Mouse (Mus musculus): Measurements from ENCODE around the gene Axl. TPM values are rescaled to one million over a fixed set of nuclear protein-coding genes. Genes with fewer than 3 reads are reported as not detected.

Axl gene
- polyA plus RNA-seq, 1 experiment from 2014 or later, result 34.2 TPM

DNA sequence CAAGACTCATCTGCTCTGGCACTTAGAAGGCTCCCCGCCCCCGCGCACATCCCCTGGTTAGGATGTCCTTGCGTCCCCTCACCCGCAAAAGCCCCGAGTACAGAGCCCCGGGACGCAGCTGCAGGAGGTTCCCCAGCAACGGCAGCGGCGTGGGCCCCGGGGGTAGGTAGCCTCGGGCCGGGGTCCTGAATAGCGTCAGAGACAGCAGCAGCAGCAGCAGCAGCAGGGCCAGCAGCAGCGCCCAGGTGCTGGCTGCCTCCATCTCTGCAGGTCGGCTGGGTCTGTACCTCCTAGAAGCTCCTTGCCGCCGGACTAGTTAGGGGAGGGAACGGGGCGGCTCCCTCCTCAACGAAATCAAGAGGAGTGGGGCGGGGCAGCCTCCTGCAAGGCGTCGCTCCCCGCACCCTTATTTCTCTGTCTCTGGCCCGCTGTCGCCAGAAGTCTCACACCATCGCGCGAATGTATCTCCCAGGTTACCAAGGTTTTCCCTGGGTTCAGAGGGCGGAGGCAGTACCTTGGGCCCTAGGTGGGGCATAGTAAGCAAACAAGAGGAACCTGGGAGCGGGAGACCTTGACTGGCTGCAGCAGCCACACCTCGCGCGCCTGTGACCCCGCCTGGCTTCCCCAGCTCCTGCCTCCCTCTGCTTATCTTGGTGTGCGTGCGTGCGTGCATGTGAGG, 27.9 kb upstream of the Axl start, which contains the start of gene Cyp2s1:
Gene Cyp2s1, minus strand, starts transcription at position 673 of the 679 bp plus-strand sequence.
- Histone ChIP-seq H3K27ac (ENCODE audit: low read depth, low read length) (no peak within 1 kb of the TSS), H3K9ac (ENCODE audit: low read depth, low read length) (peak within 1 kb of the TSS; percentile 16; the same call in 1 of the 2 replicates)

DNA sequence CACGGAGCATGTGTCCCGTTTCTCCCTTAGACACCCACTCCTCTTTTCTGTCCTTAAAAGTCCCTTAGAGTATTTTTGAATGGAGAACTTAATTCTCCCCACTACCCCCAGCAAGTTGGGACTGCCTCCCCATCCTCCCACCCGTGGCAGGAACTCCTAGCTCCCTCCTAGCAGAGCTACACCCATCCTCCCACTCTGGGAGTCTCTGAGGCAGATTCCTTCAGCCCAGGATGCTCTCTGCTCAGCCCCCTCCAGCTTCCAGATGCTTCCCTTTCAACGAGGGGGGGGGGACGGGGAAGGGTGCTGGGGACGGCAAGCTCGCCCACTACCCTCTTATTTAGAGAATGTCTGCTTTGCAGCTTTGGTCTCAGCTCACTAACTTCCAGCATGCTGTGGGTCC, 27.1 kb upstream of the Axl start:
- peak overlapping the region; percentile 84 for H3K4me2 ChIP-seq
- no peaks in the 10 kb centered on the region for H3K36me3 ChIP-seq (ENCODE audit: control insufficient read depth, insufficient read depth, low read length)
- no peaks in the 10 kb centered on the region for H3K9me3 ChIP-seq (ENCODE audit: control insufficient read depth, low read length)
- H3K4me3 ChIP-seq (ENCODE audit: low read depth, low read length), result no peak overlapping the region
- no peak overlapping the region for H3K9ac ChIP-seq (ENCODE audit: low read depth, low read length)
- ATAC-seq (replicated peaks; ENCODE audit: low FRiP score), result no peak
- peaks cover 7% of the 10 kb centered on the region for H3K4me1 ChIP-seq (replicated peaks; ENCODE audit: control insufficient read depth, insufficient read depth, low read length)
- no peak for DNase-seq (ENCODE audit: low spot score)
- no peak overlapping the region for H3K27ac ChIP-seq (ENCODE audit: low read depth, low read length)
- H3K27me3 ChIP-seq (replicated peaks; ENCODE audit: control insufficient read depth, insufficient read depth, low read length), result peaks cover 30% of the 10 kb centered on the region
- WGBS, result 13% methylated on average over 7 of the region's 7 CpGs

More for the DNA sequence above, 27.9 kb upstream of the Axl start, which contains the start of gene Cyp2s1:
- DNase-seq (ENCODE audit: low spot score) (peak; percentile 57), ATAC-seq (replicated peaks; ENCODE audit: low FRiP score) (peak; percentile 70)
- peaks cover 30% of the 10 kb centered on the region for H3K27me3 ChIP-seq (replicated peaks; ENCODE audit: control insufficient read depth, insufficient read depth, low read length)
- no peaks in the 10 kb centered on the region for H3K9me3 ChIP-seq (ENCODE audit: control insufficient read depth, low read length)
- peaks cover 7% of the 10 kb centered on the region for H3K4me1 ChIP-seq (replicated peaks; ENCODE audit: control insufficient read depth, insufficient read depth, low read length)
- H3K4me3 ChIP-seq (ENCODE audit: low read depth, low read length), result peak within 1 kb of the TSS; percentile 38
- peak within 1 kb of the TSS; percentile 84 for H3K4me2 ChIP-seq
- no peaks in the 10 kb centered on the region for H3K36me3 ChIP-seq (ENCODE audit: control insufficient read depth, insufficient read depth, low read length)
- WGBS, result 1% methylated on average over 40 of the region's 40 CpGs

DNA sequence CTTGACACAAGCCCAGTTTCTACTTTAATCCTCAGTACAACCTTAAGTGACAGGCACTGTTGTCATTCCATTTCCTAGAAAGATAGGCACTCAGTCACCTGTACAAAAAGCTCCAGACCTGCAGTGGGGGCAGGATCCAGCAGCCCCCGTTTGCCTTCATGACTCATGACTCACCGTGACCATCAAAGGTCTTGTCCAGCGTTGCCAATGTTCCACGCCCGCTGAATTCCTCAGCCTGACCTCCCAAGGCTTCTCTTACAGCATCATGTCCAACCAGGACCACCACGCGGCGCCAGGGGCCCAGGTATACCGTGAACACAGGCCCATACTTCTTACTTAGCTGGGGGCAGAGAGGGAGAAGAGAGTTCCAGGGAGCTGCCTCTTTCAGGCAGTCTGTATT, 26.2 kb upstream of the Axl start:
- WGBS, result 72% methylated on average over 9 of the region's 9 CpGs
- no peak overlapping the region for H3K4me3 ChIP-seq (ENCODE audit: low read depth, low read length)
- no peak overlapping the region for H3K9ac ChIP-seq (ENCODE audit: low read depth, low read length)
- H3K9me3 ChIP-seq (ENCODE audit: control insufficient read depth, low read length), result no peaks in the 10 kb centered on the region
- DNase-seq (ENCODE audit: low spot score) (no peak), ATAC-seq (replicated peaks; ENCODE audit: low FRiP score) (no peak)
- no peaks in the 10 kb centered on the region for H3K36me3 ChIP-seq (ENCODE audit: control insufficient read depth, insufficient read depth, low read length)
- H3K27ac ChIP-seq (ENCODE audit: low read depth, low read length), result no peak overlapping the region
- H3K27me3 ChIP-seq (replicated peaks; ENCODE audit: control insufficient read depth, insufficient read depth, low read length), result peaks cover 30% of the 10 kb centered on the region
- no peak overlapping the region for H3K4me2 ChIP-seq
- H3K4me1 ChIP-seq (replicated peaks; ENCODE audit: control insufficient read depth, insufficient read depth, low read length), result peaks cover 7% of the 10 kb centered on the region

DNA sequence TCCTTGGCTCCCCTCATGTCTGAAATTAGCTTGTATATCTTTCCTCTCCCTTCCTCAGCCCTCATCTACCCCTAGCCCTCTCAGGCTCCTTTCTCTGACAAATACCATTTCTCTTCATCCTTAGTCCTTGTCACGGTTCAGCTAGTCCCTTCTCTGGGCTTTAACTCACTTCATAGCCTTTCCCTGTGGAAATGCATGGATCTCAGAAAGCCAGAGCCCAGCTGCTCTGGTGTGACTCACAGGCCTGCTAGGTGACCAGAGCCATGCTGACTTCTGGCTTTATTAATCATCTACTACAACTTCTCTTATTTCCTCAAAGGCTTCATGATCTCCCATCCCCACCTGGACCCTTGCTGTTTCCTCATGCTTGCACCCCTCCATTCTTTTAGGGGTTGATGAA, 23.7 kb upstream of the Axl start:
- WGBS, result 50% methylated on average over 1 of the region's 1 CpGs
- DNase-seq (ENCODE audit: low spot score) (no peak), ATAC-seq (replicated peaks; ENCODE audit: low FRiP score) (no peak)
- Histone ChIP-seq H3K9me3 (ENCODE audit: control insufficient read depth, low read length) (no peaks in the 10 kb centered on the region), H3K27ac (ENCODE audit: low read depth, low read length) (no peak overlapping the region), H3K4me2 (no peak overlapping the region), H3K4me1 (replicated peaks; ENCODE audit: control insufficient read depth, insufficient read depth, low read length) (peaks cover 7% of the 10 kb centered on the region), H3K4me3 (ENCODE audit: low read depth, low read length) (no peak overlapping the region), H3K27me3 (replicated peaks; ENCODE audit: control insufficient read depth, insufficient read depth, low read length) (peaks cover 30% of the 10 kb centered on the region), H3K36me3 (ENCODE audit: control insufficient read depth, insufficient read depth, low read length) (no peaks in the 10 kb centered on the region), H3K9ac (ENCODE audit: low read depth, low read length) (no peak overlapping the region)

DNA sequence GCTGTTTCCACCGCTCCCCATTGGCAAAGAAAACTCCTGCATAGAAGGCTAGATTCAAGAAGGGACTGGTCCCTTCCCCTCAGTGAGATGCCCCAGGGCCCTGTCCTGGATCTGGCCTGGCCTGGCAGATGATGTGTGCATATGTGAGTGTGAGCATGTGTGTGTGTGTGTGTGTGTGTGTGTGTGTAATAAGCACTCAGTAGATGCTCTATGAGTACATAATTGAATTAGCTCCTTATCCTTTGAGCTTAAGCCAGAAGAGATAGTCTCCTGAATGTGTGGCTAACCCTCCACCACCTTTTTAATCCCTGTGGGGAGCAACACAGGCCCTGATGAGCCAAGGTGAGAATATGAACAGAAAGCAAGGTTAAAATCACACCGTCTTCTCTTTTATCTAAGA, 23.2 kb upstream of the Axl start:
- Histone ChIP-seq H3K36me3 (ENCODE audit: control insufficient read depth, insufficient read depth, low read length) (no peaks in the 10 kb centered on the region), H3K4me3 (ENCODE audit: low read depth, low read length) (no peak overlapping the region), H3K9me3 (ENCODE audit: control insufficient read depth, low read length) (no peaks in the 10 kb centered on the region), H3K4me2 (no peak overlapping the region), H3K9ac (ENCODE audit: low read depth, low read length) (no peak overlapping the region), H3K27me3 (replicated peaks; ENCODE audit: control insufficient read depth, insufficient read depth, low read length) (peaks cover 27% of the 10 kb centered on the region), H3K4me1 (replicated peaks; ENCODE audit: control insufficient read depth, insufficient read depth, low read length) (peaks cover 7% of the 10 kb centered on the region), H3K27ac (ENCODE audit: low read depth, low read length) (no peak overlapping the region)
- ATAC-seq (replicated peaks; ENCODE audit: low FRiP score), result no peak
- WGBS, result 76% methylated on average over 2 of the region's 2 CpGs
- DNase-seq (ENCODE audit: low spot score), result no peak

- DNase-seq (ENCODE audit: low spot score), result peak; percentile 75
- Histone ChIP-seq H3K36me3 (ENCODE audit: control insufficient read depth, insufficient read depth, low read length) (no peaks in the 10 kb centered on the region), H3K9ac (ENCODE audit: low read depth, low read length) (0 out of 2 replicates have a peak overlapping the region, but pooled peaks have one; percentile 25), H3K27me3 (replicated peaks; ENCODE audit: control insufficient read depth, insufficient read depth, low read length) (no peaks in the 10 kb centered on the region), H3K27ac (ENCODE audit: low read depth, low read length) (no peak overlapping the region), H3K4me3 (ENCODE audit: low read depth, low read length) (no peak overlapping the region), H3K4me1 (replicated peaks; ENCODE audit: control insufficient read depth, insufficient read depth, low read length) (peaks cover 9% of the 10 kb centered on the region), H3K4me2 (0 out of 2 replicates have a peak overlapping the region, but pooled peaks have one; percentile 29), H3K9me3 (ENCODE audit: control insufficient read depth, low read length) (no peaks in the 10 kb centered on the region)
- ATAC-seq (replicated peaks; ENCODE audit: low FRiP score), result peak; percentile 18; the same call in 1 of the 2 replicates
- WGBS, result 32% methylated on average over 21 of the region's 21 CpGs
Measured at GRCm38 (mm10) chr7:25805631-25806343, 17.3 kb upstream of the Axl start.

- no peak overlapping the region for H3K9ac ChIP-seq (ENCODE audit: low read depth, low read length)
- 59% methylated on average over 4 of the region's 4 CpGs for WGBS
Measured at GRCm38 (mm10) chr7:25804792-25805191, 16.3 kb upstream of the Axl start.

DNA sequence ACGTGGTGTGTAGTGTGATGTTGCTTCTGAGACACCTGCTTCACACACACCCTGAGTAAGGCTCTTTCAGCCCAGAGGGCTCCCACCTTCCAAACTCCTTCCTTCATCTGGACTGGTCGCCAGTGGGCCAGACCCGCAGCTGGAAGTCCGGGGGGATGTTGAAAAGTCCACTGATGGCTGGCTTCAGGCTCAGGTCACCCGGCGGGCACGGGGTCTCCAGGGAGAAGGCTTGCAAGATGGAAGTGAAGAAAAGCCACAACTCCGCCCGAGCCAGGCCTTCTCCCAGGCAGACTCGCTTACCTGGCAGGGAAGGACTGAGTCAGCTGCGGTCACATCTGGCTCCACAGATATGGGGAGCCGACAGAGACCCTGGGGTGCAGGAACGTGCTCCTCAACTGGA, 15.0 kb upstream of the Axl start:
- H3K27ac ChIP-seq (ENCODE audit: low read depth, low read length), result no peak overlapping the region

More at GRCm38 (mm10) chr7:25804792-25805191, 16.3 kb upstream of the Axl start:
- Histone ChIP-seq H3K36me3 (ENCODE audit: control insufficient read depth, insufficient read depth, low read length) (no peaks in the 10 kb centered on the region), H3K27me3 (replicated peaks; ENCODE audit: control insufficient read depth, insufficient read depth, low read length) (no peaks in the 10 kb centered on the region), H3K4me2 (no peak overlapping the region), H3K27ac (ENCODE audit: low read depth, low read length) (no peak overlapping the region), H3K4me1 (replicated peaks; ENCODE audit: control insufficient read depth, insufficient read depth, low read length) (peaks cover 9% of the 10 kb centered on the region), H3K9me3 (ENCODE audit: control insufficient read depth, low read length) (no peaks in the 10 kb centered on the region), H3K4me3 (ENCODE audit: low read depth, low read length) (no peak overlapping the region)
- ATAC-seq (replicated peaks; ENCODE audit: low FRiP score) (no peak), DNase-seq (ENCODE audit: low spot score) (no peak)

More for the DNA sequence above, 15.0 kb upstream of the Axl start:
- WGBS, result 59% methylated on average over 13 of the region's 13 CpGs
- Histone ChIP-seq H3K4me3 (ENCODE audit: low read depth, low read length) (no peak overlapping the region), H3K4me1 (replicated peaks; ENCODE audit: control insufficient read depth, insufficient read depth, low read length) (peaks cover 9% of the 10 kb centered on the region), H3K4me2 (no peak overlapping the region), H3K36me3 (ENCODE audit: control insufficient read depth, insufficient read depth, low read length) (no peaks in the 10 kb centered on the region), H3K9ac (ENCODE audit: low read depth, low read length) (no peak overlapping the region), H3K9me3 (ENCODE audit: control insufficient read depth, low read length) (0 out of 2 replicates have a peak, but pooled peaks cover under 1% of the 10 kb centered on the region), H3K27me3 (replicated peaks; ENCODE audit: control insufficient read depth, insufficient read depth, low read length) (no peaks in the 10 kb centered on the region)
- no peak for DNase-seq (ENCODE audit: low spot score)
- no peak for ATAC-seq (replicated peaks; ENCODE audit: low FRiP score)

Data from liver, embryonic 11.5 days (tissue).